Mouse (Mus musculus) B cell, adult 2 months (primary cell): ENCODE measurements around the gene Iltifb.
"Not testable (repeated sequence)": the region's sequence is repeated elsewhere in the genome, so short reads cannot be mapped to it uniquely, and the experiment has no call there.

Experiments
- DNase-seq, 2 experiments: peaks; one replicate each; pipeline ENCODE4 v3.0.0; 2022

Gene Iltifb

GRCm38 (mm10) chr10:118294938-118295337 lies at the start of gene Iltifb:
Gene Iltifb (minus strand): TSS chr10:118295038.
- DNase-seq: no peak

DNA sequence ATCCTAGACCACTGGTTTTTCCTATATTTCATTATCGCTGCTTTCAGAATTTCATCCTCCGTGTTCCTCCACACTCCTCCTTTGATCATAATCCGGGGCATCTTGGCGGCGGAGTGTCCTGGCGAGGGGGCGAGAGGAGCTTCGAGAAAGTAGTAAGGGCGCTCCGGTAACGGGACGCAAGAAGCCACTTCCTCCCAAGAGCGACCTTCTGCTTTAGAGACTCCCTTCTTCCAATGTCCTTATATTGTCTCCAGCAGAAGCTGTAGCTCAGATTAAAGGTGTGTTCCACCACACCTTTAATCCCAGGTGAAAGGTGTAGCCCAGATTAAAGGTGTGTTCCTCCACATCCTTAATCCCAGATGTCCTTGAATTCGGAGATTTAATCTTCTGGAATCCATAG lies 48.3 kb upstream of the Iltifb start, which contains the start of gene Gm9046:
Gene Gm9046 (minus strand): TSS at position 101 of the 400 bp plus-strand sequence.
- not testable (repeated sequence) for DNase-seq

- not testable (repeated sequence) for DNase-seq
Measured at GRCm38 (mm10) chr10:118337731-118338130, 42.9 kb upstream of the Iltifb start, which contains the start of gene Gm9045. Gene Gm9045 (minus strand): TSS chr10:118337831.

DNA sequence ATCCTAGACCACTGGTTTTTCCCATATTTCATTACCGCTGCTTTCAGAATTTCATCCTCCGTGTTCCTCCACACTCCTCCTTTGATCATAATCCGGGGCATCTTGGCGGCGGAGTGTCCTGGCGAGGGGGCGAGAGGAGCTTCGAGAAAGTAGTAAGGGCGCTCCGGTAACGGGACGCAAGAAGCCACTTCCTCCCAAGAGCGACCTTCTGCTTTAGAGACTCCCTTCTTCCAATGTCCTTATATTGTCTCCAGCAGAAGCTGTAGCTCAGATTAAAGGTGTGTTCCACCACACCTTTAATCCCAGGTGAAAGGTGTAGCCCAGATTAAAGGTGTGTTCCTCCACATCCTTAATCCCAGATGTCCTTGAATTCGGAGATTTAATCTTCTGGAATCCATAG lies 37.5 kb upstream of the Iltifb start, which contains the start of gene Gm9044:
Gene Gm9044 (minus strand): TSS at position 101 of the 400 bp plus-strand sequence.
- DNase-seq: not testable (repeated sequence)

DNA sequence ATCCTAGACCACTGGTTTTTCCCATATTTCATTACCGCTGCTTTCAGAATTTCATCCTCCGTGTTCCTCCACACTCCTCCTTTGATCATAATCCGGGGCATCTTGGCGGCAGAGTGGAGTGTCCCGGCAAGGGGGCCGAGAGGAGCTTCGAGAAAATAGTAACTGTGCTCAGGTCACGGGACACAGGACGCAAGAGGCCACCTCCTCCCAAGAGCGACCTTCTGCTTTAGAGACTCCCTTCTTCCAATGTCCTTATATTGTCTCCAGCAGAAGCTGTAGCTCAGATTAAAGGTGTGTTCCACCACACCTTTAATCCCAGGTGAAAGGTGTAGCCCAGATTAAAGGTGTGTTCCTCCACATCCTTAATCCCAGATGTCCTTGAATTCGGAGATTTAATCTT lies 32.0 kb upstream of the Iltifb start, which contains the start of gene Gm9040:
Gene Gm9040 (minus strand): TSS at position 101 of the 400 bp plus-strand sequence.
- not testable (repeated sequence) for DNase-seq

DNA sequence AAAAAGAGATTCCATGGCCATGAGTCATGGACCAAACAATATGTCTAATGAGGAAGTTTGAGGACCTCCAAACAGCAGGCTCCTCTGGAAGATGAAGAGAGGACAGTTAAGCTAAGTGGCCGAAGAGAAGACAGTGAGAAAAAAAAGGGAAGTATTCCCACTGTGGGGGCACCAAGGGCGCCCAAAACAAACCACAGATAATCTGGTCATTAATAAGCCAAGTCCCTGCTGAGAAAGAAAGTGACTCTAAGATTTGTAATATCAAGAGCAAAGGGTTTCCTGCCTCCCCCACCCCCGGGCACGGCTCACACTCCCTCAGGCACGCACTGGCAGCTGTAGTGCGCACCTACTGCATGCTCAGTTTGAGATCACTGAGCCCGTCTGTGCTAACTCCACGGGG lies 24.2 kb upstream of the Iltifb start:
- DNase-seq: no peak

DNA sequence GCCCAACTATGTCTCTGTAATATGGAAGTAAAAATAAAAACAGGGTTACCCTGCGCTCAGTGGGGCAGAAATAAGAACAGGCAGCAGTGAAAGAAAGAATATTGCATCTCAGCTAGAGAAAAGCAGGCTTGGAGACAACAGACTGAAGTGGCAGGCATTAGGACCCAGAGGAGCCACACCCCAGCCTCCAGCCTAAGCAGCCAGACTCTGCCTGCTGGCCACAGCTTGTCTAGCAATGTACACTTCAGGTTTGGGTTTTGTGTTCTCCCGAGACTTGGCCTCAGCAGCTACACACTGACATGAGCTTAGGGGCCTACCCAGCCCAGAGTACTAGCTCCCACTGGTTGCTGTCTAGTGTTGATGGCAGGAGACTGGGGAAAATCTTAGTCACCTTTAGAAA lies 7.3 kb upstream of the Iltifb start:
- DNase-seq: not testable (repeated sequence)

DNA sequence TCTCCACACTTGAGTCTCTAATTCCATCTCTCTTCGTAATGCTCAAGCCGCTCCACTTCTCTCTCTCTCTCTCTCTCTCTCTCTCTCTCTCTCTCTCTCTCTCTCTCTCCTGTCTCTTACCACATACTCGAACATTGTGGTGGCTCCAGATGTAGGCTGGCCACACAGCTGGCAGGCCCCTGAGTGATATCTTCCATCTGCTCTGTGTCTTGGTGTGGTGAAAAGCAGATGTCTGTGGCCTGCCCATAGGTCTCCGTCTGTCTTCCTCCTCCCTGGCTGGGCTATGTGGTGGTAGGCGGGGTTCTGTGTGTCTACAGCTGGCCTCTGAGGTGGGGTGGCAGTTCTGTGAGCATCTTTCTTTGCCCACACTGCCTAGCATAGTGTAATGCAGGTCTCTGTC lies 11.8 kb downstream of the Iltifb start:
- DNase-seq: not testable (repeated sequence)

- not testable (repeated sequence) for DNase-seq
Measured at GRCm38 (mm10) chr10:118282565-118282964, 12.3 kb downstream of the Iltifb start.

DNA sequence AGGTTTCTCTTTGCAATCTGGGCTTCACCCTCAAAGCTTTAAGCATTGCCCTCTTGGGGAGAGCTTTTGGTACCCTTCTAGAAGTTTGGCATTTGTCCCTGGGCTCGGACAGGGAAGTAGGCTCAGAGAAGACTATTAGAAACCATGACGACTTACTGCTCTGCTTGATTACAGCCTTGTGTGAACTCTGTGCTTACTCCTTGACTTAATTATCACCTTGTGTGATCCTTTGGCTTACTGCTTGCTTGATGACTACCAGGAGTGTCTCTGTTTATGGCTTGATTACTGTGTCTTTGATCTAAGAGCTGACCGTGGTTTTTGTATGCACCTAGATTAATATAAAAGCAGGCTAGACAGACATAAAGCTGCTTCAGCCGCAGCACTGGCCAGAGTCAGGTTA lies 16.8 kb downstream of the Iltifb start:
- not testable (repeated sequence) for DNase-seq

- DNase-seq: not testable (repeated sequence)
Measured at GRCm38 (mm10) chr10:118271416-118271815, 23.4 kb downstream of the Iltifb start.

DNA sequence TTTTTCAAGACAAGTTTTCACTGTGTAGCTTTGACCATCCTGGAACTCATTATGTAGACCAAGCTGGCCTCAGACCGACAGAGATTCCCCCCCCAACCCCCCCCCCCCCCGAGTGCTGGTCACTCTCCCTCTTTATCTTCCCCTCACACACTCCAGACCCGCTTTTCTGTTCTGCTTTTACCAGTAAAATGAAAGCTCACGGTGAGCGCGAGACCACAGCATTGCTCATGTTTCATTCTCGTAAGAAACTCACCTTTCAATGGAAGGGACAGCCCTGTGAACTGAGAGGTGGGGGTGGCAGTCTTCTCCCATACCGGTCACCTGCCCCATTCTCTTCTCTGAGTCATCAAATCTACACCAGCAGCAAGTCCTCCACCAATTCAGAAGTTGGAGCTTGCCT lies 26.0 kb downstream of the Iltifb start:
- DNase-seq: not testable (repeated sequence)

- not testable (repeated sequence) for DNase-seq
Measured at GRCm38 (mm10) chr10:118258388-118258787, 36.5 kb downstream of the Iltifb start, which contains the start of gene Gm32802. Gene Gm32802 (plus strand): TSS chr10:118258688.

DNA sequence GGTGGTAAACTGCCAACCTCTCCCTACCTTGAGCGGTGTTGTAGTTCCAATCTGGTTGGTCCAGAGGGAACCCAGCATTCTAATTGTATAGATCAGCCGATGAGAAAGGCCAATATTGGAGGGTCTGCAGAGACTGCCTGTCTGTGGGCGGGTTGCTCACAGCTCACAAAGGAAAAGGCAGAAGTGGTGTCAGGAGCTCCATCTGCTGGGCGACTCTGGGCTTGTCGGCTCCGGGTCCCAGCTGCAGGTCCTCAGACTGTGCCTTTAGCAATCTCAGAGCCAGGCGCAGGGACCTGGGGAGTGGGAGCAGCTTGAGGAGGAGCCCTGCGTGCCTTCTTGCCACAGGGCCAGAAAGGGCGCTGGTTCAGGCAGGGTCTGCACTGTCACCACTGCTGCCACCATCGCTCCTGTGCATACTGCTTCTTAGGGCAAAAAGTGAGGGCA lies 44.0 kb downstream of the Iltifb start:
- DNase-seq: peak; percentile 11 to 13

GRCm38 (mm10) chr10:118249006-118249595 lies 45.7 kb downstream of the Iltifb start:
- not testable (repeated sequence) for DNase-seq

GRCm38 (mm10) chr10:118240680-118241079 lies 54.2 kb downstream of the Iltifb start, which contains the start of gene Gm32717:
Gene Gm32717 (minus strand): TSS chr10:118240780.
- not testable (repeated sequence) for DNase-seq
